Mouse (Mus musculus) lung, postnatal 0 days (tissue): ENCODE measurements around the gene Terf2ip.

Experiments used
- CTCF ChIP-seq: IDR thresholded peaks from 2 replicates; pipeline ENCODE4 v1.5.1; 2016; ENCODE audit warnings: antibody characterized with exemption, mild to moderate bottlenecking
- EP300 ChIP-seq: IDR thresholded peaks from 2 replicates; pipeline ENCODE4 v1.6.1; 2016; ENCODE audit warnings: antibody characterized with exemption, mild to moderate bottlenecking, control low read depth

DNA sequence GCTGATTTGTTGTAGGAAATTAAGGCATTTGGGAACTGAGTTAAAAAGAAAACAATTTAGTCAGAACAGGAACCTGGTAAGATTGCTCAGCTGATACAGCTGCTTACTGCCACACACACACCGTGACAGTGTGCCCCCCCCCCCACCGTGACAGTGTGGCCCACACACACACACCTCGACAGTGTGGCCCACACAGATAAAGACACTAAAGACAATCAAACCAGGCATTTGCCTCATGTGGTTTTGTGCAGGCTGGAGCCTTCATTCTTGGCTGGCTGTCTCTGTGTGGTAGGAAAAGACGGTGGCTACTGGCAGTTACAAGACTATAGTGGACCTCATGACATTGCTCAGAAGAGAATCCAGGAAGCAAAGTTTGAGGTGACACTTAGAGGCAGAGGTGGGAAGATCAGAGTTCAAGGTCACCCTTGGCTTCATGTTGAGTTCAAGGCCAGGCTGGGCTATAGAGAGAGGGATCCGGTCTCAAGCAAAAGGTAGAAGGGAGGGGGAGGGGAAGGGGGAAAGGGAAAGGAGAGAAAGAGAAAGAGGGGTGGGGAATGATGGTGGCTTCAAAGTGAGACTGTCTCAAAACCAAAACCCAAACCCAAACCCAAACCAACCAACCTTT lies 43.8 kb upstream of the Terf2ip start:
- TF ChIP-seq CTCF (no peak), EP300 (no peak)
